Mouse (Mus musculus): Measurements from ENCODE around the gene Abcb5.

The Abcb5 gene

DNA sequence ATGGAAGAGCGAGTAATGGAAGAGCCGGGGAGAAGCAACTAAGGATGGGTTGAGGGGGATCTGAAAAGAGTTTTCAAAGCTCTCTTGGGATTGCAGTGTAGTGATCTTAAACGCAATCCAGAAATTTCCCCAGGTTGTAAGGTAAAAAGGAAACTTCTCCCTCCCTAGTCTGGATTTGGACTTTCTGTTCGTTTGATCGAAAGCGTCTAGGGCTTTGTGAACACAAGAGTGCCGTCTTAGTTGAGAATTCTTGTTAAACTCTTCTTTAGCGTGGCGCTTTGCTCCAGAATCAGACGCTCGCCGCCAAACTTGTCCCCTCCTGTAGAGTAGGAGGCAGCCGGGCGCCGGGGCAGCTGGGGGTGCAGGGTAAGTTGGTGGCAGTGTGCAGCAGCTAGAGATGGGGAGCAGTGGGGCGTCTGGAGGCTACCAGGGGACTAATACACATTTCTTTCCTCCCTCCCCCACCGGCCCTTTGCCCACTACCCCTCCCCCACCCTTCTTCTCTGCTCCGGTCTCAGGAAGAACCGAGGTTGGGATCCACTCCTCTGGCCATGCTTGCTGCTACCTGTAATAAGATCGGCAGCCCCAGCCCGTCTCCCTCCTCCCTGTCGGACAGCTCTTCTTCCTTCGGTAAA is 118.2 kb downstream of the Abcb5 start:
- no peak for DNase-seq

DNA sequence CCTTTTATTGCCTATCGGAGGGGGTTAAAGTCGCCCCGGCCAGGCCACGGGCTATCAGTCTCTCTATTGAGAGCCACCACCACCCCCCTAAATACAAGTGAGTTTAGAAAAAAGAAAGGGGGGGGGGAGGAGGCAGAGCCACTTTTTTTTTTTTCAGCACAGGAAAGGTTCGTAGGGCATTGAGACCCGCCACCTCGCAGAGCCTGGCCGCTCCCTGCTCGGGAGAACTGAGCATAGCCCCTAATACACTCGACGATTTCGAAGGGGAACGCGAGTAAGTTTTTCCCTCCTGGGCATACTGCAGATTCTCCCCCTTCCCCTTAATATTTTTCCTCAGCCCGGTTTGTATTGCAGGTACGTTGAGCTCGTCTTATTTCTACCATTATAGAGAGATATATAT is 118.8 kb downstream of the Abcb5 start:
- DNase-seq: no peak

DNA sequence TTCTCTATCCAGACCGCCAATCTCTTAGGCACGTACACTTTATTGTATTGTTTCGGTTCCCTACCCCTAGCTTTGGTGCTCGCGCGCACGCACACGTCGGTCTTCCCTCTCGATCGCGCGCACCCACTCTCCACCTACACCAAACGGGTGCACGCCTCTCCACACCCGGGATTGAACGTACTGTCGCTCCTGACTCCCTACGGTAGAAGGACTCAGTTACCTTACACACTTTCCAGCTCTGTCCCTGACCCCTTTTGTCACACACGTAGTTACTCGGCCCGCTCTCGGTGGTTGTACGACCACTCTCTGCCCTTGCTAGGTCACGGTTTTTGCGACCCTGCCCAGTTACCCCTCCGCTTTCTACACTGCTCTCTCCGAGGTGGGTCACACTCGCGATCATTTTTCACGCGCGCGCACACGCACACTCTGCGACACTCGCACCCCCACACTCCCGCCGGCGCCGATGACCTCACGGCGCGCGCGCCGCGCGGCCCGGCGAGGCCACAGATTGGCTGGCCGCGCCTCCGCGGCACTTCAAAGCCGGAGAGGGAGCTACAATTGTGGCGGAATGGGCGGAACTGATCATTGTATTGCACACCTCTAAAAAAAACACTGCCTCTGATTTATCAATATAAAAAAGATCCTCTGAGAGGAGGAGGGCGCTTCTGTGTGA is 119.4 kb downstream of the Abcb5 start:
- no peak for DNase-seq

DNA sequence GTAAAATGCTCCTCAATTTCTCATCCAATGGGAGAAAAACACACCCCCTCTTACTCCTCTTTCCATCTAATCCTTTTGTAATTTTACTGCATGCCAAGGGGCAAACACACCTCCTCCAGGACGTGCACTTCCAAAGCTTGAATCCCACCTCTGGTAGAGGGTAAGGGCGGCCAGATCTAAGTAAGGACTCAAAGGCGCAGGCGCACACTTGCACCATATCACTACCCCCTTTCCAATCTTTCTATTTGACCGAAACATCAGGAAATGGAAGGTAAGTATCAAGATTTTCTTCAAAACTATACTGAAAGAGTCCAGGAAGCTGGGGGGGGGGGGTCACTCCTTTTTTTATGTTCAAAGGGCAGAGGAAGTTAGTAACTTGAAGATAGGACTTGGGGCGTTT is 120.0 kb downstream of the Abcb5 start, which contains the start of gene Sp8:
Gene Sp8 (plus strand): TSS at position 109 of the 400 bp plus-strand sequence.
- no peak for DNase-seq

DNA sequence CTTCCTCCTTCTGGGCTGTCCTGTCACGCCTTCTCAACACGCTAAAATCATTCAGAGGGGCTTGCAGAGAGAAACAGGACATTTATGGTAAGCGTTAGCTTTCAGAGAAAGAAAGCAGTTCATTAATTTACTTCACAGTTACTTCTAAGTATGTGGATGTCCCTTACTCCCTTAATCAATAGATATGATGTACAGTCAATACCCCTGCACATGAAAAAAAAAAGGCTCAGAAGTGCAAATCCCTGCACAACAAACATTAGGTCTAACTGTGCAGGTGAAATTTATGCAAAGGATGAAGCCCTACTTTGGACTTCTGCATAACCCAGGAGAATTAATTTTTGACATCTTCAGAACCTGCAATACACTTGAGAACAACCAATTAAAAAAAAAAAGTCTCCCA is 120.9 kb downstream of the Abcb5 start:
- no peak for DNase-seq

DNA sequence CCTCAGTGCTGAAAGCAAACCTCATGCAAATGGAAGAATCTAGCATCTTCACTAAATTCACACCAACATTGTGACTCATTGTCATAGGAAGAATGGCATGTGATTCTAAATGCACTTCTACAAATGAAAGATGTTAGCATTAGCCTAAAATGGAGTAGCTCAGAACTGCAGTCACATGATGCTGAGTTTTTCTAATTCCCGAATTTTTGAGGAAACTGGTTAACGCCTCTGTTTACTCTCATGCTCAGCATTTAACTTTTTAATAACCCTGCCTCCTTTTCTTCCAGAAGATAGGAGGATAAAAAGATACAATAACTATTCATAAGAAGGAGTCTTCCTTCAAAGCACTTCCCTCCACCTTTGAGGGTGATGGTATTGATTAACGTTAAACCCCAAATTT is 121.4 kb downstream of the Abcb5 start:
- no peak for DNase-seq

DNA sequence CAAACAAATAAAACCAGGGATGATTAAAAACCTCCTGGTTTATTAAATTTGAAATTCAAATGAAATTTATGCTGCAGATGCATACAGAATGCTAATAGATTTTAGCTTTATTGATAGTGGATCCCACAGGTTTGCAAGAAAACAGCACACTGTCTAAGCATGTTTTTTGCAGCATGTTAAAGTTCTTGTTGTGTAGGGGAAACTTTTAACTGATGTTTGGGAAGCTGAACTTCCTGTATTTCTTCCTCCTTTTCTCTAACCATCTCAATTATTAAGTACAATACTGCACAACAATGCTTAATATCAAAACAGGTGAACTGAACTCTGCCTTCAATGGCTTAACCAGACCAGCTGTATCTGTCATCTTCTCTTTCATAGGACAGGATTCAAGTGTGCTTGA is 122.1 kb downstream of the Abcb5 start:
- no peak for DNase-seq

DNA sequence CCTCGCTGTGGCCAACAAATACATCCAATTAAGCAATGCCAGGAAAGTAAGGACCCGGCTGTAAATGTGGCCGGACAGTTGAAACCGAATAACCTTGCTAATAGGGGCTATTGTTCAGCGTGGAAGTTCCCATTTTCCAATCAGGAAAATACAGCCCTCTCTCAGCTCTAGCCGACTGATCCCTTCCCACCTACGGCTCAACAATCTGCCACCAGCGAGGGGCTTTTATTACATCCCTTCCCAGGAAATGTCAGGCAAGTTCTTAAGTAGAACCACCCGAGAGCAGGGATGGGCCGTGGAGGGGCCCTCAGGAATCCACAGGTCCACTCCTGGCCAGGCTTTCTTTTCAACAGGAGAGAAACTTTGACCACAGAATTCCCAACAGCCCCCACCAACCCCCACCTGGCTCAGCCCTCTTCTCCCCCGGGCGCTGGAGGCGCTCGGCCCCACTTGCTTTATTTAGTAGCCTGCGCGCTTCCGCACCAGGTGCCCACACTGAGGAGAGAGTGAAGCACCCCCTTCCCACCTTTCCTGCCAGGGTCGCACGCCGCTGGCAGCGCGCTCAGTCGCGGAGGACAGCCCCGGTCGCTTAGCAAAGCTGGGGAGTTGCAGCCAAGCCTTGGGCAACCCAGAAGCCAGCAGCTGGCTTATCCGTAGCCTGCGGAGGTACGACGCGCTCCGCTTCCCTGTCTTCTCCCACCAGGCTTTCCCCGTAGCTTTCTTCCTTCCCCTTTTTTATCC is 123.4 kb downstream of the Abcb5 start:
- DNase-seq: no peak

DNA sequence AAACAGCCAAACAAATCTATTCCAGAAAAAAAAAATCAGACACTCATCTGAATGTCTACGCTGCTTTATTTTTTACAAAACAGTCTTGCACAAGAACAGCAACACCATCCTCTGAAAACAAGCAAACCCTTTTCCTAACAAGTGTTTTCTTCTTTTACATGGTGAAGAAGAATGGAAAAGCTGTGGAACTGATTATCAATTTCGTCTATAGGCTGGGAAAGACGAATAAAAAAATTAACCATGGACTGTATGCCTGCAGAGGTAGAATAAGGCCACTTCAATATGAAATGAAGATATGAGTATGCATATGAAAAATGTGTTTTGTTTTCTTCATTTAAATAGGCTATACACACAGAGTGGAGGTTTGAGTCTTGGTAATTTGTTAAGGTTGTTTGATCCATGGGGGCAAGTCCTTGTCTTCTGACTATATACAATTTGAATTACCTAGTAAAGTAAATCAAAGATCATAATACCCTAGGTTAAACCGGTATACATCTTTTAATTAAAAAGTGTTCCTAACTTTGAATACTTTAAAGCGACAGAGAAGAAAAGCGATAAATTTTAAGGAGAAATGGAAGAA is 124.2 kb downstream of the Abcb5 start:
- no peak for DNase-seq

DNA sequence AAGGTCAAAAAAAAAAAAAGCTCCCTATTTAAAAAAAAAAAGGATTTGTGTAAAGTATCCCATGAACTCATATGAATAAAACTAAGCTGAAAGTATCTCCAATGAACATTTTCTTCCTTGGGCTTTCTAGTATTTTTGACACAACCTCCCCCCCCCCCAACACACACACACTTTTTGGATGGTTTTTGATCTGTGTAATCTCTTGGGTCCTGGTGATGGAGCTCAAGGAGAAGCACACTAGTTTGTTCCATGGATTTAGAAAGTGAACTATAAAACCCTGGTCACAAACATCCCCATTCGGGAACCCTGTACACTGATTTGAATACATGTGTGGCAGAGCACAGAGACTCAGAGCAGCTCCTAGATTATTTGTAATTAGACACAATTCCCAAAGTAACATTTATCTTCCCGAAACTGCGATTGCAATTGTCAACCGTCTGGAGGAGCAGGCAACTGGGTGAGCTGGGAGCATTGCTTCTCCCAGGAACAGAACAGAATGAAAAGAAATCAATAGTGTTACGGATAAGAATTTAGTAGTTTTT is 124.8 kb downstream of the Abcb5 start:
- no peak for DNase-seq

DNA sequence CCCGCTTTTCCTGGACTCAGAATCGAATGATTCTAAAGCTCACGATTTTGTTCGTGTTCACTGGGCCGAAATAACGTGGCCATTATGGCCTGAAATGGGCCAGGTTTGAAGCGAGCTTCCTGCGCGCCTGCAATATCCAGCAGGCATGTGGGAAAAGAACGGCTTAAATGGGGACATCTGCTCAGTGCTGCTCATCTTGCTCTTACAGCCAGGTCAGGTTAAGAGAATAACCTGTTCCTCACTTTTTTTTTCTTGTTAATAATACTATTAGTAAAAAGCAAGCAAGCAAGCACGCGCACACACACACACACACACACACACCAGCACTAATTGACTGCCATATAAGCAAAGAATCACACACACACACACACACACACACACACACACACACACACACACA is 125.4 kb downstream of the Abcb5 start:
- DNase-seq: no peak

DNA sequence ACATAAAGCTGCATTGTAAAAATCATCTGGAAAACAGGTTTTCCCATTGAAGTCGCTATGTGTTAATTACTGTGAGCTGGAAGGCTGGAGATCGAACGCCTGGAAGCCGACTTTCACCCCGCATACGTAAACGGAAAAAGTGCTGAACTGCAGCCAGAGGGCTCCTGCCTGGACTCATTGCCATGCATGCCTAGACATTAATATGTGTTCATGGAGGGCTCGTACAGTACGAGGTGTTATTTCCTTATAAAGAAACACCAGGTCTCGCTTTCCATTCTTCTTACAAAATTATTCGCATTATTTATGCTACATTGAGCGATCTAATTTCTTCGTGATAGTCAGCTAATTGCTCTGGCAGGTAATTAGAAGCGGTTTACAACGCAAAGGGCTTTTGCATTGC is 125.9 kb downstream of the Abcb5 start:
- no peak for DNase-seq

DNA sequence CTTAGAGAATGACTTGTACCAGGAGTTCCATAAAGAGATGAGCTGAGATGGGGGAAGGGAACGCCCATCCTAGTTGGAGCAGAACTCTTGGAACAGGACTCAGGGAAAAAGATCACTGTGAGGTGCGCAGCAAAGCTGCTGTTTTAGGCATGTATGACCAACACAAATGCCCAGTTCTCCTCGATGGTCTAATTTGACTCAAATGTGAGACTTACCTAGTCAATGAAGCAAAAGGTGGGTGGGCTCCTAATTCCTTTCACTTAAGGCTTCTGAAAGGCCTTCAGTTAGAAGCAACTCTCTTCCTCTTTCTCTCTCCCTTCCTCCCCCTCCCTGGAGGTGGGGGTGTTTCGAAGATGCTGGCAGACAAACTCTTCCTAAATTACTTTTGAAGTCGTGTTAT is 126.8 kb downstream of the Abcb5 start:
- no peak for DNase-seq

DNA sequence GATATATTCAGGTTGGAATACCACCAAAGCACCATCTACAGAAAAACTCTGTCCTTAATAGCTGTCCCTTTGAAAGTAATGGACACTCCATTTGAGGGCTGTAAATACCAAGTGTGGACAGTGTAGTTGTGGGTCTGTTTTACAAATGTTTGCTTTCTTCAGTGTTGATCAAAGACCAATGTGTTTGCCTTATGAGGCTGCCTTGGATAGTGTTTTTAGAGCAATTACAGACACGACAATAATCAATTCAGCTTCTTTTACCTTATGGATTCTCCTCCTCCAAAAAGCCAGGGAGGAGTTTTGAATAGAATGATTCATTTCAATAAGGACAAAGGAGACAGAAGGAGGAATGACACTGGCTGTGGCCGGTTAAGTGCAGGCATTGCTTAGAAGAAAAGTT is 128.0 kb downstream of the Abcb5 start:
- DNase-seq: no peak

DNA sequence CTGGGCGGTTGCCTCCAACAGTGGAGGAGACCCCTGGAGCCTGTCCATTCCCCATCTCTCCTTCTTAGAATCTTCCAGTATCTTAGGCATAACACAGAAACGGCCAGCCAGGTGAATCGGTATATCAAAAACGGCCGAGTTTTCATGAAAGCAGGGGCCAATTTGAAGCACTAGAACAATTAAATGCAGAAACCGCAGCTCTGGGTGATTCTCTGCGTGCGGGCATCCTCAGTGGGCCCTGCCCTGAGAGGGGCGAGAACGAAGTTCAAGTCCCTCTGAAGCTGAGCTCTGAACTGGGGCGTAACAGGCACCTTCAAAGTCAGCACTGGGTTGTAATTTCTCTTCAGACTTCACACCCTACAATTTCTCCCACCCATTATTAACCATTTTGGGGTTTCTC is 128.9 kb downstream of the Abcb5 start:
- no peak for DNase-seq

DNA sequence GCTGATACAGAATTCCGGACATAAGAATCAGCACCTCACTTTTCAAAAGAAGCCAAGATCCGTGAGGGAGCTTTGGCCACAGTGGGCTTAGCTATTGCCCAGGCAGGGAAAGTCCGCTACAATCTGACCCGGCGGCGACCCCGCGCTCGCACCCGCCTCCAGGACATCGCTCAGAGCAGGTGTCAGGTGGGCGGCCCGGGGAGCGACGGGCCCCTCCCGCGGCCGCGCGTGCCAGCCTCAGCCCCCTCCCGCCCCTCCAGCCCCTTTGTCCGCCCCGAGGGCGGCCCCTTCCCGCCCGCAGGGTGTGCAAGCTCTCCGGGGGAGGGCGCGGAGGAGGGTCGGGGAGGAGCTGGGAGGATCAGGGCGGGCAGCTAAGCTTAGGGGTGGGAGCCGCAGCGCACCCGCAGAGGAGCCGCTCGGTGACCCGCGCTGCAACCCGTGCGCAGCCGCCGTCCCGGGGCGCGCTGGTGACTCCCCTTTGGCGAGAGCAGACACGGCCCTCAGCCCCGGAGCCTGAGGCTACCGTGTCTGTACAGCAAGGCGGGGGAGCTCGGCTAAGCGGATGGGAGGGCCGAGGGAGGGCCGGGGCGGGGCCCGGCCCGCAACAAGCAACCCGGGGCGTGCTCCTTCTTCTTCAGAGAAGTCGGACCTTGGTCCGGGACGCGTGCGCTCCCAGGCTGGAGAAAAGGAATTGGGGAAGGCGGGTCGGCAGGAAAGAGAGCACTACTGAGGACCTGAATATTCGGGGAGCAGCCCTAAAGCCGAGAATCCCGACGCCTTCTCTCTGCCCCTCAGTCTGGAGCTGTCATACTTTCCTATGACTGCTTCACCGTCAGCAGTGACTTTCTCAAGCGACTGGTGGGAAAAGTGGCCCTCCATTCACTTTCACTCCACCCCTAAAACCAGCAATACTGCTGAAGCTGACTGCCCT is 129.5 kb downstream of the Abcb5 start:
- DNase-seq: no peak

DNA sequence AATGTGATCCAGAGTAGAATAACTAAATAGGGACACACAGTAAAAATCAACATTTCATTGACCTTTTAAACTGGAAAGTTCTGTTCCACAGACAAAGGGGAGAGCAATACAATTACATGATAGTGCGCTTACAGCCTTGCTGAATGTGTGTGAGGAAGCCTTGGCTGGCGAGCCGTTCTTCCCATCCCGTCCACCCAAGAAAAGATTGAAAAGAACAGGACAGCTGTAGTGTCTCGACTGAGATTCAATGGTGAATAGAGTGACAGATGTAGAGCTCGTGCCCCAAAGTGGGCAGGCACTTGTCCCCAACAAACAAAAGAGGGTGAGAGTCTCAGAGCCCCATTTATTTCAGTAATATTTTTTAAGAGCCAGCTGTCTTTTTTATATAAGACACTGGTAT is 136.3 kb downstream of the Abcb5 start:
- DNase-seq: no peak
